Mouse (Mus musculus): Measurements from ENCODE around the gene Mgat5.

- TF ChIP-seq GATA1 (IDR thresholded peaks at IDR 0.05; ENCODE audit: low read length) (no peak), TAL1 (IDR thresholded peaks at IDR 0.05; ENCODE audit: low read length) (no peak)
Measured at GRCm38 (mm10) chr1:127203231-127203764, 1.5 kb upstream of the Mgat5 start.

All from erythroblast, embryonic 14.5 days (primary cell).